Mouse (Mus musculus) gastrocnemius, adult 8-10 months (tissue): Measurements from ENCODE around the gene Nup214. TPM values are rescaled to one million over a fixed set of nuclear protein-coding genes. Genes with fewer than 3 reads are reported as not detected.

Experiments
- DNase-seq, 2 experiments: peaks; one replicate each; pipeline ENCODE4 v3.0.0; 2022; ENCODE audit warnings: low spot score in 2 of 2
- total RNA-seq, 4 experiments: library from RNA; stranded (reverse); gene quantifications; 2 replicates each; pipeline ENCODE4 v1.2.4; 2022

The Nup214 gene
- total RNA-seq, 4 experiments from 2014 or later = 16.0 to 20.5 (median 18.3) TPM

GRCm38 (mm10) chr2:32068811-32069607 lies 94.8 kb downstream of the Nup214 start:
- no peak for DNase-seq

DNA sequence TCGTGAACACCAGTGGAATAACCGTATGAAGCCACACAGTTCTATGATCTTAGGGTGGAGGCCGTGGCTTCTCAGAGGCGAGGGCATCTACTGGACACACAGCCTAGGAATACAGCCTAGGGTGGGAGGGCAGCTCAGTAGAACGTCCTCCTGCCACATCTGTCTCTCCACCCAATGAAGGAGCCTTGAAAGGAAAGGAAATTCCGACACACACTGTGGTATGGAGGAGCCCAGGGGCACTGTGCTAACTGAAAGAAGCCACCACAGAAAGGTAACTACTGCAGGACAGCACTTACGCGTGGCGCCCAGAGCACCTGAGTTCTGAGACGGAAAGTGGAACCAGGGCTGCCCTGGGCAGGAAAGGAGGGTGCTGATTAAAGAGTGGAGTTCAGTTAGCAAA lies 96.5 kb downstream of the Nup214 start:
- no peak for DNase-seq

DNA sequence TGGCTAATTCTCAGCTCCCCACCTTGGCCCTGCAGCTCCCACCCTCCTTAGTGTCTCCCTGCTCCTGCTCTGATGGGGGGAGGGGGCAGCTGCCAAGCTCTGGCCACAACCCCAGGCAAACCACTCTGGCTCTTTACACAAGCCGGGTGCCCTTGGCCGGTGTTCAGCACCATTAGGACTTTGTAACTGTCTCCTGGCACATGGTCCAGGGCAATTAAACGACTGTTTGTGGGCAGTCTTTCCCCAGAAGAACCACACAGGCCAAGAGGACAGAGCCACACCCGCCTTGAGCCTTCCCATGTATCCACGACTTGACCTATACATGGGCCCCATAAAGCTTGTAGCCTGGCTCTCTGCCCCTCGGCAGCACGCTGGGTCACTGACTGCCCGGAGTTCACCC lies 100.2 kb downstream of the Nup214 start:
- peak in 1 of 2 experiments; percentile 54 for DNase-seq

DNA sequence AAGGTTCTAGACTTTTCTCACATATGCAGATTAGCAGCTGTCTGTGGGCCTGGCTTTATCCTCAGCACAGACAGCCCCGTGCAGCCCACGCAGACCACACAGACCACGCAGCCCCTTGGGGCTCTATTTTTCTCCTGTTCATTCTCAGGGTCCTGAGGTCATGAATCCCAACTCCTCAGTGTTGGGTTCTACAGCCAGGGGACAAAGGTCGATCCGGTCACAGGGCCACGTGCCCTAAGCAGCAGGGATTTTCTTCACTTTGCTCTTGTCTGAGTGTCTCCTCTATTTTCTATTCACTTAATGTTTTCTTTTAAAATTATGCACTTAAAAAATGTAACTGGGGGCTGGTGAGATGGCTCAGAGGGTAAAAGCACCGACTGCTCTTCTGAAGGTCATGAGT lies 101.1 kb downstream of the Nup214 start:
- DNase-seq = no peak

DNA sequence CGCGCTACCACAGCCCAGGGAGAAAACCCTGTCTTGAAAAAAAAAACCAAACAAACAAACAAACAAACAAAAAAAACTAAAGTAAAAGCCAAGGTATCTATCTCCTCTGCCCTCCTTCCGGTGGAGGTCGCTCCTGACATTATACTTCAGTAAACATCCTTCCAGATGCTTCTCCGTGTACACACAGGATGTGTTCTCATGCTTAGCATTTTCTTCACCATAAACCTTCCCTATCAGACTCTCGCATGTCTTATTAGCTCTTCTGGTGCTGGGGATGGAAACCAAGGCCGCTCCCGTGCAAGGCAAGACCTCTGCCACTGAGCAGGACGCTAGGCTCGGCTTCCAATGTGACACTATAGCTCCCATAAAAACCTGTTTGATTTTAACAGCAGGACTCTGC lies 103.5 kb downstream of the Nup214 start:
- no peak for DNase-seq

DNA sequence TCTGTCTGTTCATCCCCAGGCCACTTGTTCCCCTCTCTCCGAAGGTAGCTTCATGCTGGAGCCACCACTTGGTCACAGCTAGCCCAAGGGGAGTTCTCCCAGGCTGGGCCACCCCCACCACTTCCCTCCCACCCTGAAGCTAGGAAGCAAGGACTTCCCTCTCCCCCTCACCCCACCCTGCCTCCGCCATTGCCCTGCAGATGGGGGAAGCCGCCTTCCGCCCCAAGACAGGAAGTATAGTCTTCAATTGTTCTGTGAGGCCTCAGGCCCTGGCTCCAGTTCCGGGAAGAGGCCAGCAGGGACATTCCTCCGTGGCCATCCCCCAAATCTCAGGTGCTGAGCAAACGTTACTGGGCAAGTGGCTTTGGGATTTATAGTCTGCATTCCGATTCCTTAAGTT lies 104.3 kb downstream of the Nup214 start:
- DNase-seq = no peak

DNA sequence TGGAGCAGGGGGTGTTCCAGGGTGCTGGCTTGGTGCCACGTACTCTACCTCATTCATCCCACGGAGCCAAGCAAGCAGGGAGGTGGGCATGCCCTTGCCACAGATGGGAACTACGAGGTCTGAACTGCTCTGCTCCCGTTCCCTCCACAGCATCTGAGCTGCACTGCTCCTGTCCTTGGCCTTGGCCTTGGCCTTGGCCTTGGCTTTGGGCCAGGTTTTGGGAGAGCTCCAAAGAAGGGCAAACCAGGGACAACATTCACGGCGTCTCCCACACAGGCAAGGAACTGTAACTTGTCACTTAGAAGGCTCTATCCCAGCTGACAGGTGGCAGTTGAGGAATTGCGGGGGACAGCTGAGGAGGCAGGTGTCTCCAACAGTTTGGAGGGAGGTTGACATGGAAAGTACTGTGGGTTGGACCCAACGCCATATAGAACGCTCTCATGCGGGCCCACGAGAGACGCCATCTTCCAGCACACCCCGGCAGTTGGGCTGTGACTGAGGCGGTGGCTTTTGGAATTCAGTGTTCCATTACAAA lies 105.0 kb downstream of the Nup214 start:
- no peak for DNase-seq

DNA sequence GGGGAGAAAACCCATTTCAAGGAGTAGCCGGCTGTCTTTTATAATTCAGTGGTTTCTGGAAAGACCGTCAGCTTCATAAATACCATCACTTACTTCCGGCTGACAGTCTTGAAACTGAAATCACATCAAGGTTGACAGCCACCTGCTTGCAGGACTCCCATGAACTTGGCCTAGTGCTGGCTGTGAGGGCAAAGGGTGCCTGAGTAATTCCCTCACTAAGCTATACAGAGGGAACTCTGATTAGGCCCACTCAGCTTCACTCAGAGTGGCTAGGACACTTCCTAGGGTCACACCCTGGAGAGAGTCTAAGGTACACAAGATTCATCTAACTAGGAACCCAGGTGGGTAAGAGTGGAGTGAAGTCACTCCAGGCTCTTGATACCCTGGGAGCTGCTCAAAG lies 106.4 kb downstream of the Nup214 start:
- no peak for DNase-seq

GRCm38 (mm10) chr2:32081296-32081929 lies 107.2 kb downstream of the Nup214 start:
- no peak for DNase-seq

GRCm38 (mm10) chr2:32082229-32082628 lies 108.0 kb downstream of the Nup214 start:
- no peak for DNase-seq

DNA sequence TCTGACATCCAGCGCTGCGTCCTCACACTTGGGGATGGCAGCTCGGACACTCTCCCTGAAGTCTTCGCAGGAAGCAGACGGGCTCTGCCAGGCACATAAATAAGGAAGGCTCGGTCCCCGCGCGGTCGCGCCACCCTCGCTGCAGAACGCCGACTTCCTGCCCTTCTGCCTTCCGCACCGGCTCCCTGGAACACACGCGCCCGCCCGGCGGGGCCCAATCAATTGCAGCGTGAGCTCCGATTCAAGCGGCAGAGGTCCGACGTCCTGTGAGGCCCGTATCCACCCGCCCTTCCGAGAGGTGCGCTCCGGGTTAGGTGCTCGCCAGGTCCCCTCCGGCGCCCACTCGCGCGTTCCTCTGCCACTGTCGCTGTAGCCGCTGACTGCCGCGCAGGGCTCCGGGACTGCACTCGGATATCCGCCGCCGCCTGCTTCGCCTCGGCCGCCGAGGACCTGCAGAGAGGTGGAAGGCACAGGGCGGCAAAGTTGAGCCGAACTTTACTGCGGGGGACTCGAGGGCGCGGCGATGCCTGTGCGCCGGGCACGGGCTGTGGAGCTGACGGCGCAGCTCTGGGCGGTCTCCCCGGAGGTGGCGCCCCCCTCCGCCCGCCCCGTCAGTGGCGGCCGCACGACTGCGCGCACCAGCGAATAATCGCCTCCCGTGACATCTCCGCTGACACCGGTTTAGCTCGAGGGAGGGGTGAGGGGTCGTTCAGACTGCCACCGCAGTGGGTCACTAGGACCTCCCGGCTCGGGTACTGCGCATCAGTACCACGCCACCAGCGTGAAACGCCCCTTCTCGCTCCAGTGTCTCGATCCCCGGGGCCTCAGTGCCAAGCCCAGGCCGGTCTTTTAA lies 109.1 kb downstream of the Nup214 start:
- peak; percentile 39 to 47 for DNase-seq

GRCm38 (mm10) chr2:32084111-32084871 lies 110.1 kb downstream of the Nup214 start, which contains the start of gene Fam78a:
Gene Fam78a (minus strand): TSS chr2:32084857.
- DNase-seq = peak in 1 of 2 experiments; percentile 32

DNA sequence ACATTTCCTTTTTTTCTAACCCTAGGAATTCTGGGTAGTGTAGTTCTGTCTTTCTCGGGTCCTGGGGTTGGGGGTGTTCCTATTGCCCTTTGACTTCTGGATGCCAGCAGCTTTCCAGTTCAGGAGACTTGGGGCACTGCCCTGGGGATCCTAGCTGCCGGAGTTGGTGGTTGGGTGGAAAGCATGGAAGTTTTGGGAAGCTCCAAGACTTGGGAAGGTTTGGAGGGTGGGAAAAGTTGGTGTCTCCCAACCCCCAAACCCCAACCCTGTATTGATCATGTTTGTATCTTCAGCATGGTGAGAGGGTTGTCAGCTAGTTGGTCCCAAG lies 110.6 kb downstream of the Nup214 start:
- DNase-seq = no peak

DNA sequence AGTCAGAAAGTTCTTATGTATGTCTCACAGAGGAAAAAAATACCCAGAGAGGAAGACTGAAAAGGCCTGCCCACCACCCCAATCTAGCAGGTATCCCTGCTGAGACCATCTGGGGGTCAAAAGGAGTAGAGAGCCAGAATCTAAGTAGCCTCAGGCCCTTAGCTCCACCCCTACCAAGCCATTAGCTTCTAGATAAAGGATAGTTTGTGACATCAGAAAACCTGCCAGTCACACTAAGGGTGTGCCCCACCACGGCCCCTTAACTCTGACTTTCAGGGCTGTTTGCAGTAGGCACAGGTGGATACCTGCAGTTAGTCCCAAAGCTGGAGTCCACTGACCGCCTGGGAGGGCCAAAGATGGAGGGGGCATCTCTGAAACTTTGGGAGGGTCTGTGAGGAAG lies 111.0 kb downstream of the Nup214 start:
- DNase-seq = no peak

- DNase-seq = peak in 1 of 2 experiments; percentile 44
Observed at GRCm38 (mm10) chr2:32087606-32088005, 113.4 kb downstream of the Nup214 start.

DNA sequence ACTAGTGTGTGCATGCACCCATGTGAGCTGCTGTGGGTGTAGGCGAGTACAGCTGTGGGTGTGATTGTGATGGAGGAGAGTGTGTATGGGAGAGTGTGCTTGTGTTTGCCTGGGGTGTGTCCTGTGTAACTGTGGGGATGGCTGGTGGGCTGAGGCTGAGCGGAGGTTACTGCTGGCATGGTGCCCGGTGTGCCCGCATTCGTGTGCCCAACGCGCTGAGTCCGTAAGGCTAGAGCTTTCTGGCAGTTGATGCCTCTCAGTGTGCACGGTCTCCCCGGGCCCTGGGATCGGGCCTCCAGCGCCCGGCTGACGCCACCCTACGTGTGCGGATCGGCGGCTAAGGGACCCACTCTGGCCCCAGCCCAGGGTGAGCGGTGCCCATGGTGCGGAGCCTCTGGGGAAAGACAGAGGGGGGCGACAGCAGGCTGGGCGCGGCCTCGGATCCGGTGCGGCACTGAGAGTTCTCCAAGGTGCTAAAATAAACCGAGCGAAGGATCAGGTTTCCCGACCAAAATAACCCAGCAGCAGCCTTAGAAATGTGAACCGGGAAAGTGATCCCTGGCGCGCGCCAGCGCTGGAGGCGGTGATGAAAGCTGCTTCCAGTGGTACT lies 114.2 kb downstream of the Nup214 start:
- DNase-seq = peak; percentile 79 to 89

DNA sequence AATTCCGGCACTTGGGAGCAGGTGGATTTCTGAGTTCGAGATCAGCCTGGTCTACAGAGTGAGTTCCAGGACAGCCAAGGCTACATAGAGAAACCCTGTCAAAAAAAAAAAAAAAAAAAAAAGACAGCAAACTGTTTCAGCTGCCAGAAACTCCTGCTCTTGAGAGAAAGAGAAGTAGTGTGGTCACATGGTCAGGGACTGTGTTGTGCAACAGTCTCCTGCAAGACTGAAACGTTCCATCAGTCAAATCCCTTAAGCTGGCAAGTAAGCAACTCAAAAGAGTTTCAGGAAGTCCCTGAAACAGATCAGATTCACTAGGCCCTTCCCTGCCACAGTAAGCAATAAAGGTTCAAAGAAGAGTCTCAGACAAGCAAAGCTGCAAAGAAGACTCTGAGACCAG lies 115.4 kb downstream of the Nup214 start:
- no peak for DNase-seq

DNA sequence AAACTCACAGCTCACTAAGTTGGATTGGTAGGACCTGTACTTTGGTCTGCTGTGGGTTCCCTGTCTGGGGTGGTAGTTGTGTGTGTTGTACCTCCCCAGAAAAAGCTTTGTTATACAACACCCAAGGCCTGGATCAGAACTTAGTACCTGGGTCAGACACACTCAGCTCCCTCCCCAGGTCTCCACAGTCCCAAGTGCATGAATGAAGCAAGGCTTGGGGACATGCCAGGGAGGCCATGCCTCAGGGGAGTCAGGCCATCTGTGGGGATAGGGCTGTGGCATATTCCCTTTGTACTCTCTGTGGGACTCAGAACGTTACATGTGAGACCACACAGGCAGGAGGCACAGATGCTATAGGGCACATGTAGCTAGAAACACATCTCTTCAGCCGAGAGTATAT lies 115.9 kb downstream of the Nup214 start:
- DNase-seq = no peak

- peak; percentile 72 to 84 for DNase-seq
Observed at GRCm38 (mm10) chr2:32091956-32092355, 117.7 kb downstream of the Nup214 start.

DNA sequence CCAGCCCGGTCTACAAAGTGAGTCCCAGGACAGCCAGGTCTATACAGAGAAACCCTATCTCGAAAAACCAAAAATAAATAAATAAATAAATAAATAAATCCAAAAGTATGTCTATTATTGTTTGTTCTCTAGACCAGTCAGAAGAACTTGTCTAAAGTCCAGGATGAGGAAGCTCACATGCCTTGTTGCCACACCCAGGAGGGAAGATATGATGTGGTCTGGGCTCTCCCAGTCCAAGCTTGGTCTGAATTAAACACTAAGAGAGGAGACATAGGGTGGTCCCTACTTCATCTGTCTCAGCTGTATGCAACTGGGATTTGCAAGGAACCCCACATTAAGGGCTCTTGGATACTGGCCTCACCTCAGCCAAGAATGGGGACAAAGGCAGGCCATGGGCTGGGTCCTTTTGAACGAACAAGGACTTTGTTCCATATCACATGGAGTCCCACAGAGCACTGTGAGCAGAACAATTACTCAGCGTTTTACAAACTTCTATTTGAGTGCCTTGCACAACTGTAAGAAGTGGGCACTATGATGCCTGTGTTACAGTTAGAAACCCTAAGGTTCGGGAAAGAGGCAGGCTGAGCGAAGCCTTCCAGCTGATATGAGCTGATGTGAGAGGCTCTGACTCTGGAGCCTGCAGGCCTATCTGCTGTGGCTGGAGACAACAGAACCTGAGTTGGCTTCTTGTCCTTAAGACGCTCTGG lies 119.9 kb downstream of the Nup214 start:
- DNase-seq = no peak
